In genomic region chr9:90163749-90164095, GRCm38 (mm10) we compare ENCODE assay signal across 8 mouse cellular contexts. TPM values are rescaled to one million over a fixed set of nuclear protein-coding genes. Genes with fewer than 3 reads are reported as not detected.
DNase-seq lines count a peak whose midpoint lies in the region; ATAC-seq and TF ChIP-seq lines count a peak whose summit lies in the region.

No protein-coding gene starts in this region.

- 2% methylated on average over 18 of the region's 18 CpGs for WGBS in heart, adult 2 months
- 2% methylated on average over 18 of the region's 18 CpGs for WGBS in heart, embryonic 16.5 days

- peak; percentile 20; the same call in 1 of the 2 replicates for ATAC-seq in common myeloid progenitor, adult 5-6 weeks (replicated peaks; ENCODE audit: low read depth, poor library complexity, severe bottlenecking)
- peak; percentile 14; the same call in 1 of the 2 replicates for ATAC-seq in heart, embryonic 16.5 days (replicated peaks; ENCODE audit: extremely low read depth, insufficient read depth, low FRiP score)
- ATAC-seq in megakaryocyte progenitor cell, adult 5-6 weeks (replicated peaks; ENCODE audit: poor library complexity), result peak; percentile 10; the same call in 1 of the 2 replicates

- H3K4me1 ChIP-seq in heart, adult 2 months (ENCODE audit: control insufficient read depth, insufficient read depth, low read length), result peaks cover 4% of the 10 kb centered on the region
- H3K4me1 ChIP-seq in heart, embryonic 16.5 days (ENCODE audit: control insufficient read depth, insufficient read depth, low read length), result peaks cover 24% of the 10 kb centered on the region

- peak overlapping the region; percentile 99 for H3K4me2 ChIP-seq in heart, embryonic 16.5 days (ENCODE audit: low read depth, low read length)

- peaks cover 2% of the 10 kb centered on the region; the same call in 1 of the 2 replicates for H3K9me3 ChIP-seq in heart, embryonic 16.5 days (replicated peaks; ENCODE audit: control insufficient read depth, low read length)

- no peaks in the 10 kb centered on the region for H3K79me2 ChIP-seq in heart, adult 2 months (replicated peaks; ENCODE audit: control insufficient read depth, insufficient read depth, low read length)

- H3K9ac ChIP-seq in heart, adult 2 months (ENCODE audit: low read depth, low read length), result peak overlapping the region; percentile 92
- peak overlapping the region; percentile 89 for H3K9ac ChIP-seq in heart, embryonic 16.5 days (ENCODE audit: low read length)

- peak overlapping the region; percentile 90 for H3K4me3 ChIP-seq in heart, adult 2 months
- peak overlapping the region; percentile 89 for H3K4me3 ChIP-seq in heart, embryonic 16.5 days (ENCODE audit: low read length)

- TF ChIP-seq CTCF in heart, adult 2 months (IDR thresholded peaks at IDR 0.05), result no peak

- peak in 1 of 2 experiments; percentile 83 for DNase-seq in heart, adult 2 months
- no peak for DNase-seq in heart, adult 11 months
- peak; percentile 59 to 63 for DNase-seq in kidney, postnatal 25 days
- DNase-seq in right cerebral cortex, postnatal 36 days (ENCODE audit: low spot score in 2 of 2), result no peak
- DNase-seq in right cerebral cortex, adult 18-20 months, result no peak

- peak; percentile 34; the same call in 1 of the 2 replicates for TF ChIP-seq POLR2A in heart, adult 2 months (IDR thresholded peaks at IDR 0.05; ENCODE audit: insufficient read depth, low read depth, low read length)

- H3K27ac ChIP-seq in heart, adult 2 months, result peak overlapping the region; percentile 87
- peak overlapping the region; percentile 47 for H3K27ac ChIP-seq in heart, embryonic 16.5 days (ENCODE audit: low read length)

- no peaks in the 10 kb centered on the region for H3K27me3 ChIP-seq in heart, adult 2 months (ENCODE audit: control insufficient read depth, insufficient read depth, low read length)
- H3K27me3 ChIP-seq in heart, embryonic 16.5 days (ENCODE audit: control insufficient read depth, insufficient read depth, low read length), result no peaks in the 10 kb centered on the region

- TF ChIP-seq EP300 in heart, adult 2 months (IDR thresholded peaks at IDR 0.05; ENCODE audit: insufficient read depth, low read depth, low read length), result no peak

- intact Hi-C loops in heart, adult 2 months (cut with DNase I), result loop anchor here (2.0 to 5.0 kb wide), 4 partner anchors 19 to 51 kb away; partner anchors contain the start of gene Morf4l1

- peaks cover 6% of the 10 kb centered on the region for H3K36me3 ChIP-seq in heart, adult 2 months (ENCODE audit: control insufficient read depth, insufficient read depth, low read length)
- peaks cover 3% of the 10 kb centered on the region; the same call in 1 of the 2 replicates for H3K36me3 ChIP-seq in heart, embryonic 16.5 days (ENCODE audit: control insufficient read depth, insufficient read depth)

RNA-seq across cellular contexts. Expression of gene Adamts7, which starts 0.9 kb away (rescaled TPM):
- 10 to 100 TPM; 11.8 to 14.5 TPM for total RNA-seq in heart, adult 2 months (2021)
- 36.3 and 56.3 TPM in 2 replicates for polyA plus RNA-seq in heart, adult 2 months (2012; rRNA removed)
- not detected in 2 replicates for total RNA-seq in common myeloid progenitor, adult 5-6 weeks (2017)
- polyA plus RNA-seq in heart, embryonic 16.5 days (2015; fragmentation: Nextera tagmentation; extraction: Ambion mirVana), result 8.7 and 9.3 TPM in 2 replicates
- not detected in 2 replicates for total RNA-seq in megakaryocyte progenitor cell, adult 5-6 weeks (2015)
- 0.07 TPM in 1 of 2 replicates, not detected in the other for total RNA-seq in megakaryocyte progenitor cell, adult 5-6 weeks (2017)

RNA-seq across cellular contexts. Expression of gene Morf4l1, which starts 49.1 kb away (rescaled TPM):
- 100 to 1,000 TPM; 213 to 276 TPM for total RNA-seq in heart, adult 2 months (2021)
- polyA plus RNA-seq in heart, adult 2 months (2012; rRNA removed), result 119 and 283 TPM in 2 replicates
- total RNA-seq in common myeloid progenitor, adult 5-6 weeks (2017), result 262 and 283 TPM in 2 replicates
- polyA plus RNA-seq in heart, embryonic 16.5 days (2015; fragmentation: Nextera tagmentation; extraction: Ambion mirVana), result 294 and 363 TPM in 2 replicates
- total RNA-seq in megakaryocyte progenitor cell, adult 5-6 weeks (2015), result 366 and 378 TPM in 2 replicates
- total RNA-seq in megakaryocyte progenitor cell, adult 5-6 weeks (2017), result 192 and 278 TPM in 2 replicates

Comparison
In these comparisons a context has a peak if more than half of its experiments do, and no peak if none do; other contexts are left out.
1. DNase-seq: peak in kidney, postnatal 25 days (2 of 2); none in heart, adult 11 months (single experiment), right cerebral cortex, postnatal 36 days (0 of 2) and right cerebral cortex, adult 18-20 months (single experiment).
2. RNA of gene Adamts7, which starts 0.9 kb away (total RNA-seq): 11.8 to 14.5 TPM in heart, adult 2 months; not detected in common myeloid progenitor, adult 5-6 weeks and 0.07 TPM in megakaryocyte progenitor cell, adult 5-6 weeks; every median in the first group is over 10 times any median in the second.
3. Peak in every context shown above with its lines, with median percentiles within 50 percentile points of each other: ATAC-seq.